ENCODE assay signal across 10 mouse cellular contexts in the genomic region with DNA sequence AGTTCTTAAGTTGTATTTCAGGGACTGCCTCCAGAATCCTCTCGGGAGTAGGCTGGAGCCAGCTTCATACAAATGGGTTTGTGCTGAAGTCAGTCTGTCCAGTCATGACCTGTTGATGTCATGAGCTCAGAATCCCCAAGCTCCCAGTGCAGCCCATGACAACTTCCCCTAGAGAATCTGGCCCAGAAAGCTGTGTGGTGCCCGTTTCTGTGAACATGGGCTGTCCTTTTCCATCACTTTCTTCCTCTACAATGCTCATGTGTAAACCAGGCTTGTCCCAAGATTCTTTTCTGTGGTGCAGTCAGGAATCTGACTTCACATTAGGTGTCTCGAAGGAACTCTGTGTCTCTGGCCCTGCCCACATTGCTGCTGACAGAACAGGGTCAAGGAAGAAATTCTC. TPM values are rescaled to one million over a fixed set of nuclear protein-coding genes. Genes with fewer than 3 reads are reported as not detected.
DNase-seq lines count a peak whose midpoint lies in the region; ATAC-seq lines count a peak whose summit lies in the region.
"Had no signal": no experiment of that assay in that cellular context is flagged by ENCODE, and none has a peak within 500 bp of the region (broad histone marks: within the 10 kb centered on the region; RNA-seq: fewer than 3 reads in every experiment).

No protein-coding gene starts in this region.

- peak; percentile 20 for DNase-seq in kidney, adult 11 months
- no peak for DNase-seq in kidney, adult 18-20 months
- DNase-seq in gastrocnemius, adult 18-20 months (ENCODE audit: low spot score) = peak; percentile 84
- DNase-seq in heart, postnatal 25 days (ENCODE audit: low spot score) = peak; percentile 61
- peak; percentile 48 for DNase-seq in lung, postnatal 36 days
- no peak for DNase-seq in layer of hippocampus, adult 9-10 months (ENCODE audit: low spot score)
- DNase-seq in right cerebral cortex, adult 18-20 months = no peak
- DNase-seq: layer of hippocampus, adult 9-11 months had no signal

- intact Hi-C loops in heart, postnatal 25 days (cut with DNase I) = no loop called here

- no peak for ATAC-seq in megakaryocyte, adult 5-6 weeks (ENCODE audit: poor library complexity, severe bottlenecking)
- ATAC-seq: forebrain, embryonic 15.5 days had no signal

RNA-seq across cellular contexts. Expression of a gene that starts 10.0 kb away (rescaled TPM):
- total RNA-seq in gastrocnemius, adult 18-20 months (2021) = 10 to 100 TPM in 1 of 2 experiments, 1 to 10 TPM in 1; 9.5 to 20.3 TPM
- total RNA-seq in heart, postnatal 25 days (2021) = 10 to 100 TPM; 27.4 to 29.1 TPM
- 256 and 288 TPM in 2 replicates for total RNA-seq in megakaryocyte, adult 5-6 weeks (2015)
- total RNA-seq in megakaryocyte, adult 5-6 weeks (2017) = 148 and 165 TPM in 2 replicates

Comparison
In these comparisons a context has a peak if more than half of its experiments do, and no peak if none do; other contexts are left out.
1. DNase-seq: peak in kidney, adult 11 months (single experiment), gastrocnemius, adult 18-20 months (single experiment), heart, postnatal 25 days (single experiment) and lung, postnatal 36 days (single experiment); none in kidney, adult 18-20 months (single experiment), layer of hippocampus, adult 9-10 months (single experiment) and right cerebral cortex, adult 18-20 months (single experiment).
2. RNA of a gene that starts 10.0 kb away (total RNA-seq): 148 to 288 TPM in megakaryocyte, adult 5-6 weeks; 27.4 to 29.1 TPM in heart, postnatal 25 days and 9.5 to 20.3 TPM in gastrocnemius, adult 18-20 months; every median in the first group is over 4 times any median in the second.